Mouse (Mus musculus): ENCODE results near the gene Fyttd1.

DNA sequence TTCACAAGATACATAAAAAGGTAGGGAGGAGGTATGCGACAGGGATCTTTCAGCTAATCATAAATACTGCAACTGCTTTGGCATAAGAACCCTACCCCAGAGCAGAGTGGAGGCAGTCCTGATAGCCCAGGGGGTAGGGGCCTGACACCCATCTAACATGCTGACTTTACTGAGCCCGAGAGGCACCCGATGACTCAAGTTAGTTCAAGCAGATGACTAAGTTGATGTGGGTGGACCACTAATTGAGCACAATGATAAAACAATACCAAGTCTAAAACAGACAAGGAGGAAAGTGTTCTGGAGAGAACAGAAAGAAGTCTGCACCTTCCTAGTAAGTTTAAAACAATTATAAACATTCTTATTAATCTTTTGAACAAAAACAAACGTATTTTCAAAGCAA, 45.8 kb upstream of the Fyttd1 start:
- TF ChIP-seq USF1 (IDR thresholded peaks at IDR 0.05; ENCODE audit: low read depth) = no peak
- TF ChIP-seq POLR2A (IDR thresholded peaks at IDR 0.05; ENCODE audit: insufficient read length, low read depth) = no peak
- no peak for TF ChIP-seq MYOG (IDR thresholded peaks at IDR 0.05; ENCODE audit: control insufficient read depth in 1 of 3, insufficient read depth in 1 of 3, insufficient read length in 2 of 3, low read depth in 2 of 3)
- TF ChIP-seq MAX (IDR thresholded peaks at IDR 0.05; ENCODE audit: low read depth) = no peak
